Mouse (Mus musculus) embryonic stem cell, embryonic (primary cell): ENCODE results near the gene Irak2.

Experiments used
- CTCF ChIA-PET, 4 experiments: fragments of 300-600 bp in 2 of 4; fragments of 350-600 bp in 2 of 4; sonication (Branson Sonifier 250); formaldehyde crosslinking; loops; one replicate each; lab custom pipeline; 2022; ENCODE audit warnings: inconsistent platforms in 2 of 4; lab: Charles Lee
- POLR2A ChIA-PET, 4 experiments: fragments of 300-600 bp in 2 of 4; fragments of 350-600 bp in 2 of 4; sonication (Branson Sonifier 250); formaldehyde crosslinking; loops; one replicate each; lab custom pipeline; 2022; ENCODE audit warnings: antibody characterized with exemption in 4 of 4, inconsistent platforms in 1 of 4; lab: Charles Lee

Irak2 gene

GRCm38 (mm10) chr6:113638302-113639040 lies at the start of gene Irak2:
Gene Irak2, plus strand, starts transcription at chr6:113638467.
- CTCF ChIA-PET: interaction anchor here (0.5 to 2.3 kb wide), 77 partner anchors 8 to 1057 kb away, joined by 3 to 16 read pairs (median 4); partner anchors contain the start of genes Tatdn2 (in 3 of the 4), Brk1 (in 2 of the 4), Ghrl (in 2 of the 4) and Sec13 (in 1 of the 4)
- POLR2A ChIA-PET: interaction anchor here (0.6 to 3.1 kb wide), 49 partner anchors 9 to 1206 kb away, joined by 3 to 16 read pairs (median 4); partner anchors contain the start of genes Tatdn2 (in 3 of the 4), Brk1 (in 1 of the 4), Fancd2os (in 1 of the 4) and Sec13 (in 1 of the 4)

GRCm38 (mm10) chr6:113592637-113593036 lies 45.6 kb upstream of the Irak2 start:
- POLR2A ChIA-PET: interaction anchor here in 2 of 4 experiments (0.6 to 2.1 kb wide), 5 partner anchors 25 to 183 kb away, joined by 3 to 6 read pairs (median 5); no protein-coding TSS in a partner anchor
- CTCF ChIA-PET: no interaction called here

GRCm38 (mm10) chr6:113597945-113598344 lies 40.3 kb upstream of the Irak2 start:
- ChIA-PET POLR2A (interaction anchor here in 2 of 4 experiments (0.6 to 1.3 kb wide), 3 partner anchors 14 to 92 kb away, joined by 3 read pairs; no protein-coding TSS in a partner anchor), CTCF (interaction anchor here in 1 of 4 experiments (1.2 kb wide), 1 partner anchor 128 kb away, joined by 12 read pairs; no protein-coding TSS in a partner anchor)

GRCm38 (mm10) chr6:113599833-113600232 lies 38.4 kb upstream of the Irak2 start:
- POLR2A ChIA-PET: interaction anchor here in 3 of 4 experiments (0.6 to 1.4 kb wide), 11 partner anchors 10 to 112 kb away, joined by 3 to 4 read pairs (median 3); partner anchors contain the start of gene Irak2 (in 1 of the 3)
- CTCF ChIA-PET: interaction anchor here in 3 of 4 experiments (0.6 to 0.7 kb wide), 3 partner anchors 193 to 799 kb away, joined by 3 to 6 read pairs (median 4); no protein-coding TSS in a partner anchor

DNA sequence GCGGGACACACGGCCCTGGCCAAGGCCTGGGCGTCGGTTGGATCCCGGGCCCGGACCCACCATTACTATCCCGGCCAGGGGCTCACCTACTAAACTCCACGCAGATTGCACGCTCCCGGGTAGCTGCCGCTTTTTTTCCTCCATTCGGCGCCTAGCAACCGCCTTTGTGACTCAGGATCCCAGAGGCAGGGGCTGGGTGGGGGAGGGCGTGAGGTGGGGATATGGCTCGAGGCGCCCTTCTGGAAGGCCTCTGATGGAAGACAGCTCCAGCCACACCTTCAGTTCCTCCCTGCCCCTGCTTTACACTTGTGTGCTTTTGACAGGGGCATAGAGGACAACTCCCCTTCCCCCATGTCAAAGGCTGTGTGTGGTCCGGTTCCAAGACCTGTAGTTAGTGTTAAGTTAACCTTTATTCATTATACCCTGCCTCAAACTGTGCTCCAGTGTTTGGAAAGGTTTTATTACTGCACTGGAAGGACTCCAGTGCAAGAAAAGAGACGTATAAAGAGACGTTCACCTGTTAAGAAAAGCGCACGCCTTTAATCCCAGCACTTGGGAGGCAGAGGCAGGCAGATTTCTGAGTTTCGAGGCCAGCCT lies 37.6 kb upstream of the Irak2 start, which contains the start of gene Fancd2os:
Gene Fancd2os, minus strand, starts transcription at position 173 of the 597 bp plus-strand sequence.
- POLR2A ChIA-PET: interaction anchor here in 3 of 4 experiments (0.5 to 1.5 kb wide), 22 partner anchors 9 to 540 kb away, joined by 3 to 5 read pairs (median 3); partner anchors contain the start of genes Irak2 (in 1 of the 3), Jagn1 (in 1 of the 3), Sec13 (in 1 of the 3) and Tatdn2 (in 1 of the 3)

GRCm38 (mm10) chr6:113602821-113603220 lies 35.4 kb upstream of the Irak2 start:
- ChIA-PET POLR2A (interaction anchor here in 2 of 4 experiments (0.7 kb wide), 2 partner anchors 168 to 219 kb away, joined by 3 read pairs; no protein-coding TSS in a partner anchor), CTCF (no interaction called here)

More for the DNA sequence above, 37.6 kb upstream of the Irak2 start, which contains the start of gene Fancd2os:
- CTCF ChIA-PET: interaction anchor here (0.6 to 1.2 kb wide), 5 partner anchors 25 to 798 kb away, joined by 3 to 6 read pairs (median 4); no protein-coding TSS in a partner anchor

DNA sequence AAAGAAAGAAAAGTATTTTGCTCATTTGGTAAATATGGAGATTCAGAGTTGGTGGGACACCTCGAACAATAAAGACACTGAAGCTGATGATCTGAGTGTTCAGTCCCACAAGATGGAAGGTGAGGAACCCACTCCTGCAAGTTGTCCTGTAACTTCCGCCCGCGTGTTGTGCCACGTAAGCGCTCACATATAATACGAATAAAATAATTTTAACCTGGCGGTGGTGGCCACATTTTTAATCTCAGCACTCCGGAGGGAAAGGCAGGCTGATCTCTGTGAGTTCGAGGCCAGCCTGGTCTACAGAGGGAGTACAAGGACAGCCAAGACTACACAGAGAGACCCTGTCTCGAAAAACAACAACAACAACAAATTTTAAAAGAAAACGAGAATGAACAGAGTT lies 34.3 kb upstream of the Irak2 start:
- POLR2A ChIA-PET: interaction anchor here (0.5 to 1.6 kb wide), 21 partner anchors 8 to 298 kb away, joined by 3 to 14 read pairs (median 4); partner anchors contain the start of genes Tatdn2 (in 2 of the 4), Emc3 (in 1 of the 4), Fancd2 (in 1 of the 4) and Irak2 (in 1 of the 4)
- CTCF ChIA-PET: interaction anchor here in 3 of 4 experiments (0.6 to 1.7 kb wide), 8 partner anchors 11 to 482 kb away, joined by 3 to 5 read pairs (median 3); partner anchors contain the start of genes Irak2 (in 2 of the 3) and Tatdn2 (in 1 of the 3)

DNA sequence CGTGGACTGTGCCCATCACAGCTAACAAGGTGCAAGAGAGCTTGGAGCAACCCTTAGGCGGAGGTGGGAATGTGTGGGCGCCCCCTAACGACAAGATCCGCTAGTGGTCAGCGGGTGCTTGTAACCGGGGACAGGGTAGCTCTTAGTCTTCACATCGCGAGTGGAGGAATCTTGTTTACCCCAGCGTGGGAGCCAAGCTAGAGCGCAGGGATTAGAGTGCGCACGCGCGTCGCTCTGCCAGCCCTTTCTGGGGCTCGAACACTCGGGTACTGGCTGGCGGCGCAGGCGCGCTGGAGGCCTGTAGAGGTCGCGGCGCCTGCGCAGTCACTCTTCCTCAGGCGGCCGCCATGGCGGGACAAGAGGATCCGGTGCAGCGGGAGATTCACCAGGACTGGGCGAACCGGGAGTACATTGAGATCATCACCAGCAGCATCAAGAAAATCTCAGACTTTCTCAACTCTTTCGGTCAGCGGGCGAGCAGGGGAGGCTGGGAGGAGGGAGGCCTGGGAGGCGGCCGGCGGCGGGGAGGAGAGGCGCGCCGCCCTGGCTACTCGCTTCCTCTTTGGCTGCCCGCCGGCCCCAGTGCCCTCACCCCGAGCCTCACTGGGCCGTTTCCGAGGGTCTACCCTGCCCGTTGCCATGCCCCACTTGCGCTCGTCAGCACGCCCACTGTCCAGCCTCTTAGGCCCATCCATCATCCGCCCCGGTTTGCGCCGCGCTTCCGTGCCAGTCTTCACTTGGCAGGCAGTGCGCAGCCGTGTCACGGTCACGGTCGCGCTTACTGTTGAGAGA lies 33.6 kb upstream of the Irak2 start, which contains the start of gene Brk1:
Gene Brk1, plus strand, starts transcription at position 341 of the 792 bp plus-strand sequence.
- ChIA-PET CTCF (interaction anchor here in 3 of 4 experiments (0.6 to 1.7 kb wide), 8 partner anchors 10 to 481 kb away, joined by 3 to 5 read pairs (median 3); partner anchors contain the start of genes Irak2 (in 2 of the 3) and Tatdn2 (in 1 of the 3)), POLR2A (interaction anchor here (0.5 to 1.6 kb wide), 21 partner anchors 9 to 298 kb away, joined by 3 to 14 read pairs (median 4); partner anchors contain the start of genes Tatdn2 (in 2 of the 4), Emc3 (in 1 of the 4), Fancd2 (in 1 of the 4) and Irak2 (in 1 of the 4))

- CTCF ChIA-PET: no interaction called here
- POLR2A ChIA-PET: no interaction called here
These were observed 33.1 kb upstream of the Irak2 start for GRCm38 (mm10) chr6:113605224-113605545.

DNA sequence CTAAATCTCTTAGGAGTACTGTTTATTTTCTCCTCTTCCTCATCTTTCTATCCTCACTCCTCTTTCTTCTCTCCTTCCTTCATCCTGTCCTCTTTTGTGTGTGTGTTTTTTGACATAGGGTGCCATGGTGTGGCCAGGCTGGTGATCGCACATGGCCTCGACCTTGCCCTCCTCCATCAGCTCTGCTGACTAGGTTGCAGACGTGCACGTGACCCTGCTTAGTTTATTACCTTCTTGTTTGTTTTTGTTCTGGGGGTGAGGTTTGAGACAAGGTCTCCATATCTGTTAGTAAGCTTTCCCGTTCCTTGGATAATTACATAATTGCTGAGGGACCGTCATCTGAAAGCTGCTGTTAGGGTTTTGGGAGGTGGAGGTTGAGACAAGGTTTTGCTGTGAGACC lies 29.4 kb upstream of the Irak2 start:
- ChIA-PET CTCF (interaction anchor here in 1 of 4 experiments (0.9 kb wide), 1 partner anchor 73 kb away, joined by 3 read pairs; no protein-coding TSS in a partner anchor), POLR2A (interaction anchor here in 2 of 4 experiments (0.9 to 4.5 kb wide), 8 partner anchors 8 to 120 kb away, joined by 3 to 20 read pairs (median 4); partner anchors contain the start of genes Fancd2os (in 1 of the 2) and Irak2 (in 1 of the 2))

DNA sequence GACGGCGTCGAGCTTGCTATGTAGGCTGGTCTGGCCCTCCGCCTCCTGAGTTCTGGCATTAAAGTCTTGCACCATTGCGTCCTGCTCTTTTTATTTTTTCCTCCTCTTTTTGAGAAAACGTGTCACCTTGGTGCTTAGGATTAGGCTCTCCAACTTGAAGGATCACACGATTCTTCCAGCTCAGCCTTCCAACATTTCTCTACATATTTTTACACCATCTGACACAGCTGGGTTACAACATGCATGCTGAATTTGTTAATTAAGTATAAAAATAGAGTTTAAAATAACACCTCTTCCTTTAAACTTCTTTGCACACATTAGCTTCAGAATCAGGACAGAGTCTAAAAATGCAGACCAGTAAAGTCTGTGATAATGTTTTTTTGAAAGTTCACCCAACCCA lies 29.0 kb upstream of the Irak2 start:
- ChIA-PET CTCF (no interaction called here), POLR2A (interaction anchor here in 2 of 4 experiments (0.9 to 4.5 kb wide), 8 partner anchors 8 to 121 kb away, joined by 3 to 20 read pairs (median 4); partner anchors contain the start of genes Fancd2os (in 1 of the 2) and Irak2 (in 1 of the 2))

GRCm38 (mm10) chr6:113612258-113612969 lies 25.9 kb upstream of the Irak2 start:
- POLR2A ChIA-PET: interaction anchor here (0.6 to 2.5 kb wide), 14 partner anchors 9 to 536 kb away, joined by 3 to 16 read pairs (median 3); partner anchors contain the start of genes Emc3 (in 1 of the 4), Fancd2 (in 1 of the 4), Fancd2os (in 1 of the 4) and Vhl (in 1 of the 4)
- CTCF ChIA-PET: interaction anchor here in 3 of 4 experiments (0.6 to 1.5 kb wide), 4 partner anchors 8 to 440 kb away, joined by 3 to 7 read pairs (median 3); no protein-coding TSS in a partner anchor

- ChIA-PET POLR2A (interaction anchor here in 2 of 4 experiments (0.9 to 2.5 kb wide), 7 partner anchors 9 to 53 kb away, joined by 3 to 11 read pairs (median 4); partner anchors contain the start of genes Brk1 (in 2 of the 2), Fancd2os (in 1 of the 2) and Vhl (in 1 of the 2)), CTCF (interaction anchor here in 1 of 4 experiments (1.2 kb wide), 2 partner anchors 10 to 24 kb away, joined by 3 read pairs; partner anchors contain the start of gene Irak2)
These were observed 24.1 kb upstream of the Irak2 start for GRCm38 (mm10) chr6:113614152-113614551.

- ChIA-PET CTCF (interaction anchor here in 1 of 4 experiments (1.2 kb wide), 2 partner anchors 11 to 23 kb away, joined by 3 read pairs; partner anchors contain the start of gene Irak2), POLR2A (interaction anchor here in 2 of 4 experiments (0.9 to 1.8 kb wide), 8 partner anchors 11 to 82 kb away, joined by 3 to 6 read pairs (median 4); partner anchors contain the start of genes Brk1 (in 2 of the 2), Fancd2os (in 1 of the 2) and Tatdn2 (in 1 of the 2))
These were observed 23.3 kb upstream of the Irak2 start for GRCm38 (mm10) chr6:113614997-113615396.

GRCm38 (mm10) chr6:113615489-113615888 lies 22.8 kb upstream of the Irak2 start:
- ChIA-PET CTCF (interaction anchor here in 1 of 4 experiments (1.2 kb wide), 2 partner anchors 12 to 23 kb away, joined by 3 read pairs; partner anchors contain the start of gene Irak2), POLR2A (interaction anchor here in 3 of 4 experiments (1.0 to 1.8 kb wide), 7 partner anchors 11 to 81 kb away, joined by 3 to 6 read pairs (median 4); partner anchors contain the start of genes Brk1 (in 3 of the 3), Fancd2os (in 1 of the 3) and Tatdn2 (in 1 of the 3))
